Mouse (Mus musculus): Measurements from ENCODE around the gene Rfk.

DNA sequence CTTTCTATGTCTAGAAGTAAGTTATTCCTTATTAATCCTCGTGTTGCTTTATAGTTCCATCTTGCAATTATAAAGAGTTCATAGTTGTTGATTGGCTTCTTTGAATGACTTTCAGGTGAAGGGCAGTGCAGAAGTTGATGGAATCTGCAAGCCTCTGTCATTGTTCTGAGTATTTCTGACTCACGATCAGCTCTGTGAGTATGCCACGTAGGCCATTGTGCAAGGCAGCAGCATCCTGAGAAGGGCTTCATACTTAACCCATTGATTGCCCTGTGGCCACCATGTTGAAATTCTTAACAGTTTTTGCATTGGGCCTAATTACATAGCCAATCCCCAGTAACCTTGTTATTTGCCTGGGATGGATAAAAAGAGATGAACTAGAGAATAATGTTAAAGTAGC is 15.5 kb downstream of the Rfk start:
- TF ChIP-seq USF1 (IDR thresholded peaks at IDR 0.05; ENCODE audit: low read depth) (no peak), CTCF (IDR thresholded peaks at IDR 0.05; ENCODE audit: control insufficient read depth, insufficient read depth, insufficient read length) (no peak), FOSL1 (IDR thresholded peaks at IDR 0.05; ENCODE audit: insufficient read depth, low read length, poor library complexity, severe bottlenecking) (no peak)

All from C2C12 (cell line).